Mouse (Mus musculus): ENCODE data around the gene Gm44790. TPM values are rescaled to one million over a fixed set of nuclear protein-coding genes. Genes with fewer than 3 reads are reported as not detected.

The Gm44790 gene
- polyA plus RNA-seq, 1 experiment from 2014 or later, result not detected

DNA sequence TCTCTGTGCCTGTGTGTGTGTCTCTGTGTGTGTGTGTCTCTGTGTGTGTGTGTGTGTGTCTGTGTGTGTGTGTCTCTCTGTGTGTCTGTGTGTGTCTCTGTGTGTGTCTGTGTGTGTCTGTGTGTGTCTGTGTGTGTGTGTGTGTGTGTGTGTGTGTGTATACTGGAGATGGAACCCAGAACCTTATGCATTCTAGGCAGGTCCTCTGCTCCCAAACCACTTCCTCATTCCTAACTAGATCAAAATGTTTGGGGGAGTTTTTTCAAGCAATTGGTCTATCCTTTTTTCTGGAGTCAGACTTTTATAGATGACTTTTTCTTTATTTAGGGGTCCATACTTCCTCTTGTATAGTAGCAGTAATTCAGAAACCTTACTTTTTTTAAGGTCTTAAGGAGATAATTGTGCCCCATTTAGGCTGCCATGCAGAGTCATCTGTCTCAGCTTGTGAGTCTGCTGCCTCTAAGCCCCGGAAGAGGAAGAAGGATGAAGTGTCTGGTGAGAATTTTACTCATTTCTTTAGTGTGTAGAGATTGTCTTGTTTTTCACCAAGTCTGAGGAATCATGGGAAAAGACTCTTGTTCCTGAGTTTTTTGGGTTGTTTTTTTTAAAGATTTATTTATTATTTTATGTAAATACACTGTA is 20.6 kb downstream of the Gm44790 start:
- WGBS, result 80% methylated on average over 1 of the region's 1 CpGs
- no peak for ATAC-seq
- H3K4me3 ChIP-seq (replicated peaks), result no peak overlapping the region
- no peaks in the 10 kb centered on the region for H3K9me3 ChIP-seq
- no peak overlapping the region for H3K4me2 ChIP-seq (replicated peaks)
- no peaks in the 10 kb centered on the region for H3K27me3 ChIP-seq
- H3K9ac ChIP-seq (replicated peaks), result no peak overlapping the region
- peaks cover 62% of the 10 kb centered on the region for H3K36me3 ChIP-seq
- H3K27ac ChIP-seq, result no peak overlapping the region
- H3K4me1 ChIP-seq (replicated peaks), result no peaks in the 10 kb centered on the region

DNA sequence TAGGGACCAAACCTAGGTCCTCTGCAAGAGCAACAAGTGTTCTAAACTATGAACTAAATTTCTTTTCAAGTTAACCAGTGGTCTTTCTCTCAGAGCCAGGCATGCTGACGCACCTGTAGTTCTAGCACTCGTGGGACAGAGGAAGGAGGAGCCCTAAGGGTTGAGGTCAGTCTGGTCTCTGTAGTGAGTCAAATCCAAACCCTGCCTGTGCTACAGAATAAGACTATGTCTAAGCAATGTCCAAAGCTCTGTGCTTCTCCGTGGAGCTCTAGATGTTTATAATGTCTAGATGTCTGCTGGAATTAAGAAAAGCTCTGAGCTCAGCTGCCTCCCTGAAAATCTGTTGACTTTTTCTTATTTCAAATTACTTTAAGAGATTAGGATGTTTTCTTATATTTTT is 30.3 kb downstream of the Gm44790 start:
- Histone ChIP-seq H3K27ac (no peak overlapping the region), H3K36me3 (peaks cover 71% of the 10 kb centered on the region), H3K27me3 (no peaks in the 10 kb centered on the region), H3K4me1 (replicated peaks) (no peaks in the 10 kb centered on the region), H3K4me3 (replicated peaks) (no peak overlapping the region), H3K9ac (replicated peaks) (no peak overlapping the region), H3K4me2 (replicated peaks) (no peak overlapping the region), H3K9me3 (no peaks in the 10 kb centered on the region)
- no peak for ATAC-seq
- WGBS, result 94% methylated on average over 3 of the region's 3 CpGs

DNA sequence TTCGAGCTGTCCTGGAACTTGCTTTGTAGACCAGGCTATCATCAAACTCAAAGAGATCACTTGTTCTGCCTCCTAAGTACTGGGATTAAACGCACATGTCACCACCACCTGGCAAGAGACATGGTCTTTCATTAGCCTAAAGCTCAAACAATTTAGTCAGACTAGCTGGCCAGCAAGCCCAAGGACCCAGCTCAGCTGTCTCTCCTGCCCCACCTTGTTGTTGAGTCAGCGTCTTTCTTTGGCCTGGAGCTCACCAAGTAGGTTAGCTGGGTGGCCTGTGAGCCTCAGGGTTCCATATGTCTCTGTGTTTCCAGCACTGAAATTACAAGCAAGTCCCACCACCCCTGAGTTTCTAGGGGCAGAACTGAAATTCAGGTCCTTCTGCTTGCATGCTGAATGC is 36.6 kb downstream of the Gm44790 start:
- H3K27me3 ChIP-seq, result no peaks in the 10 kb centered on the region

DNA sequence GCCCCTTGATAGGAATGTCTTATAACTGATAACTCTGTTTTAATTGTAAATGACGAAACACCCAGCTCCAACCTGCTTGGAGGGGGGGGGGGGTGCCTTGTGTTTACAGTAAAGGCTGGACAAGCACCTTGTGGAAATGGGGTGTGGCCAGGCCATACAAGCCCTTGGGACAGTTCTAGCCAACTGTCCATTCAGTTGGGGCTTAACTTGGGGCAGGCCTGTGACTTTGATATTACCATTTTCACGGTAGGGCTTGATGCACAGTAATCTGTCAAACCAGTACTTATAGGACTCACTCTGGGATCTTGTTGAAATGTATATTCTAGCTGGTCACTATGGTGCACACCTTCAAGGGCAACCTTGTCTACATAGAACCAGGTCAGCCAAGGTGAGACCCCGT is 44.9 kb downstream of the Gm44790 start:
- Histone ChIP-seq H3K36me3 (peaks cover 26% of the 10 kb centered on the region), H3K27ac (no peak overlapping the region; the same call in 1 of the 2 replicates), H3K9me3 (no peaks in the 10 kb centered on the region), H3K4me3 (replicated peaks) (peak overlapping the region; percentile 34), H3K4me1 (replicated peaks) (peaks cover 22% of the 10 kb centered on the region), H3K4me2 (replicated peaks) (peak overlapping the region; percentile 61), H3K27me3 (no peaks in the 10 kb centered on the region), H3K9ac (replicated peaks) (peak overlapping the region; percentile 63)
- WGBS, result 86% methylated on average over 3 of the region's 3 CpGs
- ATAC-seq, result 0 out of 2 replicates have a peak, but pooled peaks have one; percentile 0

More for the DNA sequence above, 36.6 kb downstream of the Gm44790 start:
- no peak for ATAC-seq
- Histone ChIP-seq H3K4me2 (replicated peaks) (no peak overlapping the region), H3K27ac (no peak overlapping the region), H3K9ac (replicated peaks) (no peak overlapping the region), H3K36me3 (peaks cover 79% of the 10 kb centered on the region), H3K4me1 (replicated peaks) (no peaks in the 10 kb centered on the region), H3K4me3 (replicated peaks) (no peak overlapping the region), H3K9me3 (no peaks in the 10 kb centered on the region)
- WGBS, result 94% methylated on average over 3 of the region's 3 CpGs

DNA sequence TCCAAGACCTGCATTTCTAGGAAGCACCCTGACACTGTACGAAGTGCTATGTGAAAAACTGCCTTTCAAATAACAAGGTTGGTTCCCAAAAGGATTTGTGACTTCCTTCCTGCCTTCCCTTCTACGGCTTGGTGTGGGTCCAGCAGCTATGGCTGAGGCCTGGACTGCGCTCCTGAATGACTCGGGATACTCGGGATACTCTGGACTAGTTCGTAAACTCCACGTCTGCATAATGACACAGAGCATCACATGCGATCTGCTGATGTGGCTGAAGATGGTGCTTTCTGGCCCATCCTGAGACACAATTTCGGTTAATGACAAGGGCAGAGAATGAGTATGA is 45.3 kb downstream of the Gm44790 start:
- no peaks in the 10 kb centered on the region for H3K9me3 ChIP-seq
- H3K4me1 ChIP-seq (replicated peaks), result peaks cover 22% of the 10 kb centered on the region
- H3K27ac ChIP-seq, result peak overlapping the region; percentile 95
- ATAC-seq, result peak; percentile 68
- H3K4me3 ChIP-seq (replicated peaks), result peak overlapping the region; percentile 34
- H3K27me3 ChIP-seq, result no peaks in the 10 kb centered on the region
- H3K9ac ChIP-seq (replicated peaks), result peak overlapping the region; percentile 63
- WGBS, result 24% methylated on average over 9 of the region's 9 CpGs
- H3K4me2 ChIP-seq (replicated peaks), result peak overlapping the region; percentile 61
- H3K36me3 ChIP-seq, result peaks cover 26% of the 10 kb centered on the region

DNA sequence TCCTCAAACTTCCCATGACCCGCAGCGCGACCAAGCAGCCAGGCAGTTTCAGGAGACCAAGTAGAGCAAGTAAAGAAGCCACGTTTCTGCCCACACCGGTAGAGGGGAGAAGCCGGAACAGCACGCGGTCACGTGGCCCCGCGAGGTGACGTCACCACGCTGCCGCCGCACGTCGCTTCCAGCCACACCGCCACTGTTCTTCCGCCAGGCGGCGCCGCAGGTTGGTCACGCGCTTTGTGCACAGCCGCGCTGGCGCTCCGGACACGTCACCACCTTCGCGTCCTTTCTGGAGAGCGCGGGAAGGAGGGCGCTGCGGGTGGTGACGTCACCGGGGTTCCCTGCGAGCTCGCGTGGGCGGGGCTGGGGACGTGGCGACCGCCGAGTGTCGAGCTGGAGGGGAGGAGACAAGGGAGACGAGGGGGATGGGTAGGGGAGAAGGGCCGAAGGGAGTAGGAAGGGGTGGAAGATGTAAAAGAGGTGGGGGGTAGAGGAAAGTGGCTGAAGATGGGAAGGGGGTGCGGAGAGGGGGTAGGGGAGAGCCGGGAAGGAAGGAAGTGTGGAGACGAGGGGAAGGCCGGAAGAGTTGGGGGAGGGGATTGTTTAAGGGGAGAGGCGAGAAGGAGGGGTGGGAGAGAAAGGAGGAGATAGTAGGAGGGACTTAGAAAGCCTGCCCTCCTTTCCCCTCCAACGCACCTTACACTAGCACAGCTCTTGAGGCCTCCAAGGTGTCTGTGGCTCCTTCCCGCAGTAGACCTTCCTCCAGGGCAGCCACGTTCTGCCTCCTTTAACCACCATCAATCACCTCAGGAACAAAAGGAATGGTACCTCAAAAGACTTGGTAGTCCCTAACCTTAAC is 45.9 kb downstream of the Gm44790 start:
- ATAC-seq, result peak; percentile 94
- Histone ChIP-seq H3K4me1 (replicated peaks) (peaks cover 22% of the 10 kb centered on the region), H3K36me3 (peaks cover 20% of the 10 kb centered on the region), H3K4me3 (replicated peaks) (peak overlapping the region; percentile 34), H3K4me2 (replicated peaks) (peak overlapping the region; percentile 61), H3K27me3 (no peaks in the 10 kb centered on the region), H3K27ac (peak overlapping the region; percentile 95), H3K9me3 (no peaks in the 10 kb centered on the region), H3K9ac (replicated peaks) (peak overlapping the region; percentile 64)
- WGBS, result under 1% methylated on average over 55 of the region's 56 CpGs

DNA sequence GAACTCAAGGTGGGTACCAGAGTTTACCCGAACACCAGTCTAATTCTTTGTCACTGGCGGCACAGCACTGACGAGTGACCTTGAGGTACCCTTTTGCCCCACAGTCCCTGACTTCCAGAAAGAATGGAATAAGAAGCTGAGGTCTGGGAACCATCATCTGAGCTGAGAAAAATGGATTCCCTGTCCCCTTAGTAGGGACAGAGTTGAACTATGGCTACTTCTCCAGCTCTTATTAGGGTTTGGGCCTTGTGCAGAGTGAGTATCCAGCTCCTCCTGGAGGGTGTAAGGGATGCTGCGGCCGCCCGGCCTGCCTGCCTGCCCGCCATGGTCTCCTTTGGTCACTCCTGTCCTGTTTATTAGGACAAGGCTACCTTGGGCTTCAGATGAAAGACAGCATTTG is 46.6 kb downstream of the Gm44790 start:
- Histone ChIP-seq H3K27ac (peak overlapping the region; percentile 95), H3K27me3 (no peaks in the 10 kb centered on the region), H3K36me3 (peaks cover 14% of the 10 kb centered on the region; the same call in 1 of the 2 replicates), H3K9ac (replicated peaks) (peak overlapping the region; percentile 64), H3K4me3 (replicated peaks) (peak overlapping the region; percentile 34), H3K4me1 (replicated peaks) (peaks cover 22% of the 10 kb centered on the region), H3K4me2 (replicated peaks) (peak overlapping the region; percentile 61), H3K9me3 (no peaks in the 10 kb centered on the region)
- 0 out of 2 replicates have a peak, but pooled peaks have one; percentile 16 for ATAC-seq
- WGBS, result 54% methylated on average over 7 of the region's 7 CpGs

DNA sequence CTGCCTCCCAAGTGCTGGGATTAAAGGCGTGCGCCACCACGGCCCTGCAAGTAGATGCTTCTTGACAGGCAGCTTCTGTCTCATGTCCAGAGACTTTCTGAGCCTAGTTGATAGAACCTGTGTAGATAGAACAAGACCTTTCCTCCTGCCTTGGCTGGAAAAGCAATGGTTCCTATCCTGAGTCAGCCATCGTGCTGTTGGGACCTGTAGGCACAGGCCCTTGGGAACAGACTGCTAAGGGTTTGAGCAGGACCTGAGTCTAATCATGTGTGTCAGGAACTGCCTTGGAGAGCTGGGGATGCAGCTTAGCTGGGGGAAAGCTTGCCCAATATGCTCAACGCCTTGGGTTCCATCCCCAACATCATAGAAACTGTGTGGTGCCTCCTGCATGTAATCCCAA is 47.6 kb downstream of the Gm44790 start:
- no peaks in the 10 kb centered on the region for H3K27me3 ChIP-seq
- no peak overlapping the region for H3K4me3 ChIP-seq (replicated peaks)
- H3K4me1 ChIP-seq (replicated peaks), result peaks cover 22% of the 10 kb centered on the region
- no peaks in the 10 kb centered on the region for H3K9me3 ChIP-seq
- H3K36me3 ChIP-seq, result peaks cover 6% of the 10 kb centered on the region; the same call in 1 of the 2 replicates
- no peak overlapping the region for H3K9ac ChIP-seq (replicated peaks)
- H3K4me2 ChIP-seq (replicated peaks), result no peak overlapping the region
- WGBS, result 98% methylated on average over 5 of the region's 5 CpGs
- H3K27ac ChIP-seq, result no peak overlapping the region
- ATAC-seq, result no peak

DNA sequence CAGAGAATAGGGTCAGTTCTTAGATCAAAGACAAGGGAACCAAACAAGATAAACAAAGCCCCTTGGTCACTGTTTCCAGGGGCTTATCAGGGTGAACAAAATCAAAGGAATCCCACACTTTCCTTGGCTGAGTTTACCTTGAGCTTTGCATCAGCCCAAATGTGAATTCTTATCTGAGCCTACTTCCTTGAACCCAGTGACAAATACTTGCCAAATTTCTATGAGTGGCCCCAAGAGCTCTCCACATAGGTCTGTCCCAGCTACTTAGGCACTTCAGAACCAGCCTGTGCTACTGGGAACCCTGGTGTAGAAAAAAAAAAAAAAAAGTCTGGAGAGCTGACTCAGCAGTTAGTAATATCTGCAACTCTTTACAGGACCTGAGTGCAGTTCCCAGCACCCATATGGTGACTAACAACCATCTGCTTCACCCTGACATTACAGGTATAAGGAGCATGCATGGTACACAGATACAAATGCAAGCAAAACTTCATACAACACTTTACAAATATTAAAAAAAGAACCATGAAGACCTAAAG is 48.3 kb downstream of the Gm44790 start:
- ATAC-seq, result no peak
- no peaks in the 10 kb centered on the region for H3K9me3 ChIP-seq
- peaks cover 4% of the 10 kb centered on the region; the same call in 1 of the 2 replicates for H3K36me3 ChIP-seq
- no peak overlapping the region for H3K9ac ChIP-seq (replicated peaks)
- H3K27ac ChIP-seq, result no peak overlapping the region
- no peaks in the 10 kb centered on the region for H3K27me3 ChIP-seq
- no peak overlapping the region for H3K4me3 ChIP-seq (replicated peaks)
- peaks cover 22% of the 10 kb centered on the region for H3K4me1 ChIP-seq (replicated peaks)
- no peak overlapping the region for H3K4me2 ChIP-seq (replicated peaks)

DNA sequence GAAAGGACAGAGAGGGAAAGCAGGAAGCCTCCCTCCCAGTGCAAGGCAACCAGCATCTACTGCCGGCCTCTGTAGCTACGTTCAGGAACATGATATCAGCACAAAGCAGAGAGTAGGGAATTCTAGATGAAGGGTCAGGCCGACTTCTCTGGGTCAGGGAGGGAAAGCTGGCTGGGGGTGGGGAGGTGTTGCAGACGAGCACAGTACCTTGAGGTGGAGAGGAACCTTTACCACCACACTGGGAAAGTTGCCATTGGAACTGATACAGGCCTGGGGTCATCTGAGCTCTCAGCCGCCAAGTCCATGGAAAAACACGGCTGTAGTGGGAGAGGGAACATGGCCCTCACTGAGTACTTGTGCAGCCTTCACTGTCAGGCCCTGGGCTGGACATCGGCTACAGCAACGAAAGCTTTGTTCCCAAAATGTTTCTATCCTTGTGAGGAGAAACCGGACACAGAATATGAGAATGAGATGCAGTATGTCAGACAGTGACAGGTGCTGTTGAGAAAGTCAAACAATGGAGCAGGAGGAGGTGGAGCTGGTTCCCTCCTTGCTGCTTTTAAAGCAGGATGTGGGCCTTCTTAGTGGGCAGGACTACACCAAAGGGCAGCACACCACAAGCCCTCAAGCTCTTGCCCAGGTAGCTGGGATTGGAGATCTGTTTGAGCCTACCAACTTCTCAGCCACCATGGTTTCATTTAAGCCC is 49.2 kb downstream of the Gm44790 start:
- H3K4me3 ChIP-seq (replicated peaks), result no peak overlapping the region
- H3K9me3 ChIP-seq, result no peaks in the 10 kb centered on the region
- 88% methylated on average over 9 of the region's 9 CpGs for WGBS
- no peak overlapping the region for H3K9ac ChIP-seq (replicated peaks)
- no peak overlapping the region for H3K4me2 ChIP-seq (replicated peaks)
- H3K4me1 ChIP-seq (replicated peaks), result peaks cover 31% of the 10 kb centered on the region
- ATAC-seq, result no peak
- H3K27me3 ChIP-seq, result no peaks in the 10 kb centered on the region
- no peak overlapping the region for H3K27ac ChIP-seq
- no peaks in the 10 kb centered on the region for H3K36me3 ChIP-seq

DNA sequence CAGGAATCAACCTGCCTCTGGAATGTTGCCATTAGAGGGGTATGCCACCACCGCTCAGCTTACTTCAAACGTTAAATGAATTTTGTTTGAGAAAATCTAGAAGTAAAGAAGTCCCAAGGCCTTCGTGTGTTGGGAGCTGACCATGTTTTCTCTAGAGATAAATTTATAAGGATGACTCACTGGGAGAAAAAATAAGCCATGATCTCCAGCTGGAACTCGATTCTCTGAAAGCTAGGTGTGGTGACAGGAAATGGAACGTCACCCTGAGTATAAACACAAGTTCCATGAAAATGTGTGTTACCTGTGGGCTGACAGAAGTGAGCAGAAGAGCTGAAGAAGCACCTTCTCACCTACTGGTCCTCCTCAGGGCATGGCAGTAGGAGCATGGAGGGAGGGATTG is 50.5 kb downstream of the Gm44790 start:
- WGBS, result 84% methylated on average over 5 of the region's 5 CpGs
- Histone ChIP-seq H3K4me1 (replicated peaks) (peaks cover 25% of the 10 kb centered on the region), H3K27me3 (no peaks in the 10 kb centered on the region), H3K4me2 (replicated peaks) (no peak overlapping the region), H3K4me3 (replicated peaks) (no peak overlapping the region), H3K9me3 (no peaks in the 10 kb centered on the region), H3K9ac (replicated peaks) (no peak overlapping the region), H3K27ac (no peak overlapping the region), H3K36me3 (no peaks in the 10 kb centered on the region)
- ATAC-seq, result no peak

DNA sequence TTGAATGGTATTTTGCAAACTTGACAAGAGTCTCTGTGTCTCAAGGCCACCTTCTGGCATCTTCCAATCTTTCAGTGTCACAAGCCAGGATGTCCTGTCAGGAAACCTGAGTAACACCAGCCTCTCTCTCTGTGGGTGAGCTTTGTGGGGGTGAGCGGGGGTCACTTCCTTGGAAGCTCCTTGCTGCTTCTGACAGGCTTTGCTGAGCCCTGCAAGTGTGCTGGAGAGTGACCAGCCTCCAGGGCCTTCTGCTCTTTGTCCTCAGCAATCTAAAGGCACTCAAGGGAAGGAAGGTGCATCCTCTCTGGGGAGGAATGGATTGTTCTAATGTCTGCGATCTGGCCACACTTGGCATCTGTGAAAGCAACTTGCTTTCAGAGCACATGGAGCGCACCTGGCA is 52.9 kb downstream of the Gm44790 start:
- Histone ChIP-seq H3K36me3 (no peaks in the 10 kb centered on the region), H3K9ac (replicated peaks) (peak overlapping the region; percentile 11; the same call in 1 of the 2 replicates), H3K27me3 (no peaks in the 10 kb centered on the region), H3K4me1 (replicated peaks) (peaks cover 11% of the 10 kb centered on the region), H3K4me2 (replicated peaks) (no peak overlapping the region), H3K9me3 (no peaks in the 10 kb centered on the region), H3K27ac (no peak overlapping the region), H3K4me3 (replicated peaks) (no peak overlapping the region)
- 76% methylated on average over 3 of the region's 3 CpGs for WGBS
- no peak for ATAC-seq
